In the genomic region with DNA sequence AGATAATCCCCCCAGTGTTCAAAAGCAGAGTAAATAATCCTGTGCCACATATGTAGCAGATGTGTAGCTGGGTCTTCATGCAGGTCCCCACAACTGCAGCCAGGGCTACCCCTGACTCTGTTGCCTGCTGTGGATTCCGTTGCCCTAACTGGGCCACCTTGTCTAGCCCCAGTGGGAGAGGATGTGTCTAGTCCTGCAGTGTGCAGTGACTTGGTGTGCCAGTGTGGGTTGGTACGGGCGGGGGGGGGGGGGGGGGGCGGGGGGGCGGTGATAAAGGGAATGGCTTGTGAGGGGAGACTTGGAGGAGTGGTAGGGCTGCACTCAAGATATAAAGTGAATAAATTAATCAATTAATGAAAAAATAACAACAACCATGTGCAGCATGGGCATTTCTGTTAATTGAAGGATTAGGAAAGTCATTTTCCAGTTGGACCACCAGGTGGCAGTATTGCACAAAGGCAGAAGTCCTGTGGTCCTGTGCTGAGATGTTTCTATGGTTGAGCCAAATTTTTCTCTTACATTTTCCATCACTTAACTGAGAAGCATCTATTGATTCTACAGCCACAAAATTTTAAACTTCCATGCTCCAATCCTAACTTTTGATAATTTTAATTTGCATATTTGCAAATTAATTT, we compare ENCODE assay signal across 9 mouse cellular contexts. TPM values are rescaled to one million over a fixed set of nuclear protein-coding genes. Genes with fewer than 3 reads are reported as not detected.
A peak's percentile ranks its signal among the peaks of the same experiment; 100 is the strongest.
DNase-seq lines count a peak whose midpoint lies in the region; ATAC-seq lines count a peak whose summit lies in the region.
"Had no signal": no experiment of that assay in that cellular context is flagged by ENCODE, and none has a peak within 500 bp of the region (broad histone marks: within the 10 kb centered on the region; RNA-seq: fewer than 3 reads in every experiment).

No protein-coding gene starts in this region.

- 65% methylated on average over 2 of the region's 5 CpGs for WGBS in forebrain, embryonic 13.5 days
- 17% methylated on average over 4 of the region's 5 CpGs for WGBS in midbrain, embryonic 13.5 days

- peak; percentile 34 for DNase-seq in gastrocnemius, postnatal 10 days
- no peak for DNase-seq in gastrocnemius, postnatal 4 days (ENCODE audit: low spot score in 2 of 2)
- peak; percentile 34 for DNase-seq in CD4-positive helper T cell, adult 2 months (ENCODE audit: low read depth, low spot score)
- DNase-seq in c-Kit-positive CD71-negative TER-119-negative erythroid progenitor cells, embryonic 14.5 days (ENCODE audit: low read depth) = peak; percentile 50
- peak; percentile 23 to 68 for DNase-seq in kidney, postnatal 36 days
- DNase-seq in thymus, postnatal 0 days (ENCODE audit: low spot score) = peak; percentile 51
- DNase-seq: liver, embryonic 13.5 days had no signal

- H3K4me3 ChIP-seq in forebrain, embryonic 13.5 days = no peak overlapping the region
- no peak overlapping the region for H3K4me3 ChIP-seq in midbrain, embryonic 13.5 days (replicated peaks)
- H3K4me3 ChIP-seq: liver, embryonic 13.5 days had no signal

- H3K4me2 ChIP-seq in forebrain, embryonic 13.5 days = no peak overlapping the region
- H3K4me2 ChIP-seq in midbrain, embryonic 13.5 days (replicated peaks) = no peak overlapping the region
- H3K4me2 ChIP-seq: liver, embryonic 13.5 days had no signal

- no peaks in the 10 kb centered on the region for H3K36me3 ChIP-seq in forebrain, embryonic 13.5 days (ENCODE audit: poor library complexity, severe bottlenecking)
- H3K36me3 ChIP-seq in midbrain, embryonic 13.5 days = no peaks in the 10 kb centered on the region

- no peaks in the 10 kb centered on the region for H3K9me3 ChIP-seq in forebrain, embryonic 13.5 days (replicated peaks)
- no peaks in the 10 kb centered on the region for H3K9me3 ChIP-seq in midbrain, embryonic 13.5 days
- H3K9me3 ChIP-seq: liver, embryonic 13.5 days had no signal

- ATAC-seq in forebrain, embryonic 13.5 days = peak; percentile 70
- peak; percentile 88 for ATAC-seq in midbrain, embryonic 13.5 days

- H3K27ac ChIP-seq in forebrain, embryonic 13.5 days = no peak overlapping the region
- H3K27ac ChIP-seq in midbrain, embryonic 13.5 days = peak overlapping the region; percentile 26; the same call in 1 of the 2 replicates
- H3K27ac ChIP-seq: liver, embryonic 13.5 days had no signal

- H3K9ac ChIP-seq in forebrain, embryonic 13.5 days = no peak overlapping the region
- no peak overlapping the region for H3K9ac ChIP-seq in midbrain, embryonic 13.5 days (replicated peaks)
- H3K9ac ChIP-seq: liver, embryonic 13.5 days had no signal

- H3K27me3 ChIP-seq in forebrain, embryonic 13.5 days = no peaks in the 10 kb centered on the region; the same call in 1 of the 2 replicates
- no peaks in the 10 kb centered on the region for H3K27me3 ChIP-seq in midbrain, embryonic 13.5 days
- H3K27me3 ChIP-seq: liver, embryonic 13.5 days had no signal

- H3K4me1 ChIP-seq in forebrain, embryonic 13.5 days = no peaks in the 10 kb centered on the region
- H3K4me1 ChIP-seq in midbrain, embryonic 13.5 days (replicated peaks) = peaks cover 10% of the 10 kb centered on the region
- H3K4me1 ChIP-seq: liver, embryonic 13.5 days had no signal

RNA-seq across cellular contexts. Expression of a gene that starts 21.7 kb away (rescaled TPM):
- 100 to 1,000 TPM; 466 to 536 TPM for total RNA-seq in gastrocnemius, postnatal 10 days (2021)
- 100 to 1,000 TPM; 488 to 502 TPM for total RNA-seq in gastrocnemius, postnatal 4 days (2021)
- polyA plus RNA-seq in forebrain, embryonic 13.5 days (2015; fragmentation: Nextera tagmentation; extraction: Ambion mirVana) = 20.3 and 25.7 TPM in 2 replicates
- 29.3 and 31.9 TPM in 2 replicates for polyA plus RNA-seq in midbrain, embryonic 13.5 days (2015; fragmentation: Nextera tagmentation; extraction: Ambion mirVana)
- 4.7 and 5.0 TPM in 2 replicates for polyA plus RNA-seq in thymus, postnatal 0 days (2015; fragmentation: Nextera tagmentation; extraction: Ambion mirVana)

RNA-seq across cellular contexts. Expression of a gene that starts 22.7 kb away (rescaled TPM):
- not detected for total RNA-seq in gastrocnemius, postnatal 10 days (2021)
- total RNA-seq in gastrocnemius, postnatal 4 days (2021) = not detected
- not detected in 2 replicates for polyA plus RNA-seq in forebrain, embryonic 13.5 days (2015; fragmentation: Nextera tagmentation; extraction: Ambion mirVana)
- polyA plus RNA-seq in midbrain, embryonic 13.5 days (2015; fragmentation: Nextera tagmentation; extraction: Ambion mirVana) = not detected in 2 replicates
- not detected in 2 replicates for polyA plus RNA-seq in thymus, postnatal 0 days (2015; fragmentation: Nextera tagmentation; extraction: Ambion mirVana)
- polyA plus RNA-seq: liver, embryonic 13.5 days had no signal

Comparison
In these comparisons a context has a peak if more than half of its experiments do, and no peak if none do; other contexts are left out.
1. DNase-seq: peak in gastrocnemius, postnatal 10 days (single experiment), CD4-positive helper T cell, adult 2 months (single experiment), c-Kit-positive CD71-negative TER-119-negative erythroid progenitor cells, embryonic 14.5 days (single experiment), kidney, postnatal 36 days (2 of 2) and thymus, postnatal 0 days (single experiment); none in gastrocnemius, postnatal 4 days (0 of 2).